Mouse (Mus musculus): ENCODE data around the gene Mmrn1. TPM values are rescaled to one million over a fixed set of nuclear protein-coding genes. Genes with fewer than 3 reads are reported as not detected.

Mmrn1 gene
- polyA plus RNA-seq, 1 experiment: not detected

DNA sequence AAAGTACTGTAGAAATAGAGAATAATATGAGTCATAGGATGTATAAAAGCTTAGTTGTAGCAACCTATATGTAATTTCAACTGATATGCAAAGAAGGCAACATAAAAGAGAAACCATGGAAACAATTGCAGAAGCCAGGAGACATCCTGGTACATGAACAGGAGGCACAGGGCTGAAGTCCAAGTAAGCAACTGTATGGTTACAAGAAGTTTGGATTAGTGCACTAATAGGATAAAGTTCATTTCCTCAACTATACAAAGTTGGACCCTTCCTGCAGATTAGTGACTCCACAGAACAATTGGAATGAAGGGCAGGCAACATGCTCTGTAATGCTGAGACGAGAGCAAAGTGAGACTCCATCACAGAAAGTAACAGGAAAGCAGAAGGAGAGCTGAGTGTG lies 59.6 kb downstream of the Mmrn1 start:
- Histone ChIP-seq H3K27me3 (ENCODE audit: control insufficient read depth, insufficient read depth, insufficient read length) (no peaks in the 10 kb centered on the region), H3K79me2 (ENCODE audit: control insufficient read depth, insufficient read depth) (no peaks in the 10 kb centered on the region), H3K4me3 (no peak overlapping the region), H3ac (ENCODE audit: control insufficient read depth, insufficient read length) (no peak overlapping the region), H3K4me2 (ENCODE audit: low read depth) (no peak overlapping the region), H3K36me3 (ENCODE audit: control insufficient read depth, insufficient read depth) (no peaks in the 10 kb centered on the region)
- no peak for TF ChIP-seq MAX (IDR thresholded peaks at IDR 0.05; ENCODE audit: low read depth)

DNA sequence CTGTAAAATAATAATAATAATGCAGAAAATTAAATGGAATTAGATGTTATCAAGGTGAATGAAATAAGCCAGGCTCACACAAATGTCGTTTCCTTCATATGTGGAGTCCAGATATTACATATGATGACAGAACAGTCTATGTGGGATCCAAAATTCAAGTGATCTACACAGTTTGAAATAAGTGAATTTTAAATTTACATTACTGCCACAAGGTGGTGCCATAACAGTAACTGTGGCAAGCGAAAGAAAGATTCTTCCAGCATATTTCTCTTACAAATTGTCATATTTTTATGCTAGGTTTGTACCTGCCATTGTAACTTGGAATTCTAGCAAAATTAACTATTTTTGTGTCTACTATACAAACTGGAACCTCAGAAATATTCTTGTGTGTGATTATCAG lies 61.1 kb downstream of the Mmrn1 start:
- Histone ChIP-seq H3K4me2 (ENCODE audit: low read depth) (no peak overlapping the region), H3K36me3 (ENCODE audit: control insufficient read depth, insufficient read depth) (no peaks in the 10 kb centered on the region), H3K4me3 (no peak overlapping the region), H3ac (ENCODE audit: control insufficient read depth, insufficient read length) (no peak overlapping the region), H3K79me2 (ENCODE audit: control insufficient read depth, insufficient read depth) (no peaks in the 10 kb centered on the region), H3K27me3 (ENCODE audit: control insufficient read depth, insufficient read depth, insufficient read length) (no peaks in the 10 kb centered on the region)
- TF ChIP-seq TCF3 (IDR thresholded peaks at IDR 0.05; ENCODE audit: insufficient read length, low read depth) (no peak), TCF12 (IDR thresholded peaks at IDR 0.05; ENCODE audit: insufficient read depth, poor library complexity, severe bottlenecking) (no peak), USF1 (IDR thresholded peaks at IDR 0.05; ENCODE audit: low read depth) (no peak), MAX (IDR thresholded peaks at IDR 0.05; ENCODE audit: low read depth) (no peak), REST (IDR thresholded peaks at IDR 0.05; ENCODE audit: insufficient read depth, insufficient read length) (no peak), CEBPB (IDR thresholded peaks at IDR 0.05; ENCODE audit: insufficient read depth, poor library complexity, severe bottlenecking) (no peak), POLR2A (IDR thresholded peaks at IDR 0.05; ENCODE audit: insufficient read length, low read depth) (no peak), POLR2AphosphoS2 (IDR thresholded peaks at IDR 0.05; ENCODE audit: insufficient read length, low read depth) (no peak), E2F4 (IDR thresholded peaks at IDR 0.05; ENCODE audit: insufficient read depth) (no peak), MYOD1 (IDR thresholded peaks at IDR 0.05; ENCODE audit: control insufficient read depth in 1 of 3, insufficient read length in 2 of 3, low read depth in 2 of 3) (no peak), MYOG (IDR thresholded peaks at IDR 0.05; ENCODE audit: control insufficient read depth in 1 of 3, insufficient read depth in 1 of 3, insufficient read length in 2 of 3, low read depth in 2 of 3) (no peak), SRF (IDR thresholded peaks at IDR 0.05; ENCODE audit: control insufficient read depth, insufficient read length, low read depth) (no peak)

DNA sequence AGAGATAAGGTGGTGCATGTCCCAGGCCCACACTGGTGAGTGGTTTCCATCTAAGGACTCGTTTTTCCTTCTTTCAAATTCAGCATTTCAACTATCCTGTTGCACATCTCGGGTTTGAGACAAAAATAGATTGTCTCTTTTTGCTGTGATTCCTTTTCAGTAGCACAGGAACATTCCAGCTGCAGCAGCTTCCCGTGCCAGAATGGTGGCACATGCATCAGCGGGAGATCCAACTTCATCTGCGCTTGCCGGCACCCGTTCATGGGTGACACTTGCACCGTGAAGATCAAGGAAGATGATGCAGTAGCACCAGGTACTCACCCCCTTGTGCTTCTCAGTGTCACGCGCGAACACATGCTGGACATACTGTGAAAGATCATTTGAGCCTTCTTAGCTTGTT lies 62.1 kb downstream of the Mmrn1 start:
- Histone ChIP-seq H3K36me3 (ENCODE audit: control insufficient read depth, insufficient read depth) (no peaks in the 10 kb centered on the region), H3K27me3 (ENCODE audit: control insufficient read depth, insufficient read depth, insufficient read length) (no peaks in the 10 kb centered on the region), H3K4me3 (no peak overlapping the region), H3K79me2 (ENCODE audit: control insufficient read depth, insufficient read depth) (no peaks in the 10 kb centered on the region), H3ac (ENCODE audit: control insufficient read depth, insufficient read length) (no peak overlapping the region), H3K4me2 (ENCODE audit: low read depth) (no peak overlapping the region)
- no peak for TF ChIP-seq POLR2A (IDR thresholded peaks at IDR 0.05; ENCODE audit: insufficient read length, low read depth)
- no peak for TF ChIP-seq USF1 (IDR thresholded peaks at IDR 0.05; ENCODE audit: low read depth)
- TF ChIP-seq TCF3 (IDR thresholded peaks at IDR 0.05; ENCODE audit: insufficient read length, low read depth): no peak
- no peak for TF ChIP-seq POLR2AphosphoS2 (IDR thresholded peaks at IDR 0.05; ENCODE audit: insufficient read length, low read depth)
- TF ChIP-seq MYOG (IDR thresholded peaks at IDR 0.05; ENCODE audit: control insufficient read depth in 1 of 3, insufficient read depth in 1 of 3, insufficient read length in 2 of 3, low read depth in 2 of 3): no peak
- TF ChIP-seq MYOD1 (IDR thresholded peaks at IDR 0.05; ENCODE audit: control insufficient read depth in 1 of 3, insufficient read length in 2 of 3, low read depth in 2 of 3): no peak
- no peak for TF ChIP-seq TCF12 (IDR thresholded peaks at IDR 0.05; ENCODE audit: insufficient read depth, poor library complexity, severe bottlenecking)
- no peak for TF ChIP-seq REST (IDR thresholded peaks at IDR 0.05; ENCODE audit: insufficient read depth, insufficient read length)

DNA sequence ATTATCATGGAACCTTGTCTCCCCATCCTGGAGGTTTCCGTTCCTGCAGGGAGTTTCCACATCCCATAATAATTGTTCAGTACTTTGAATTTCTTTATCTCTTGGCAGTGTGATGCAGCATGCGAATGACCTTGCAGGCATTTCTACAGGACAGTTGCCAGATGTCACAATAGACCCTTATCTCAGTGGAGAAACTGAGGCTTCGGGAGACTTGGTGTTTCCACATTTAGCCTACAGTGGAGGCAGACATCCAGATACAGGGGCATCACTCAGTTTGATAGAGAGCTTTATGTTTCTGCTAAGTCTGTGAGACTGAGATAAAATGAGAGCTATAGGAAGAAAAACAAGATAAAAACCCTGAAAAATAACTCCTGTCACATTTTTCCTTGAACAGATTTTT lies 63.0 kb downstream of the Mmrn1 start:
- Histone ChIP-seq H3K4me2 (ENCODE audit: low read depth) (no peak overlapping the region), H3ac (ENCODE audit: control insufficient read depth, insufficient read length) (no peak overlapping the region), H3K4me3 (no peak overlapping the region), H3K36me3 (ENCODE audit: control insufficient read depth, insufficient read depth) (no peaks in the 10 kb centered on the region), H3K79me2 (ENCODE audit: control insufficient read depth, insufficient read depth) (no peaks in the 10 kb centered on the region), H3K27me3 (ENCODE audit: control insufficient read depth, insufficient read depth, insufficient read length) (no peaks in the 10 kb centered on the region)
- TF ChIP-seq POLR2A (IDR thresholded peaks at IDR 0.05; ENCODE audit: insufficient read length, low read depth): no peak
- no peak for TF ChIP-seq POLR2AphosphoS2 (IDR thresholded peaks at IDR 0.05; ENCODE audit: insufficient read length, low read depth)
- no peak for TF ChIP-seq MAX (IDR thresholded peaks at IDR 0.05; ENCODE audit: low read depth)
- no peak for TF ChIP-seq TCF3 (IDR thresholded peaks at IDR 0.05; ENCODE audit: insufficient read length, low read depth)
- no peak for TF ChIP-seq MYOD1 (IDR thresholded peaks at IDR 0.05; ENCODE audit: control insufficient read depth in 1 of 3, insufficient read length in 2 of 3, low read depth in 2 of 3)
- TF ChIP-seq USF1 (IDR thresholded peaks at IDR 0.05; ENCODE audit: low read depth): no peak
- TF ChIP-seq SRF (IDR thresholded peaks at IDR 0.05; ENCODE audit: control insufficient read depth, insufficient read length, low read depth): no peak
- TF ChIP-seq TCF12 (IDR thresholded peaks at IDR 0.05; ENCODE audit: insufficient read depth, poor library complexity, severe bottlenecking): no peak
- TF ChIP-seq E2F4 (IDR thresholded peaks at IDR 0.05; ENCODE audit: insufficient read depth): no peak
- TF ChIP-seq REST (IDR thresholded peaks at IDR 0.05; ENCODE audit: insufficient read depth, insufficient read length): no peak

DNA sequence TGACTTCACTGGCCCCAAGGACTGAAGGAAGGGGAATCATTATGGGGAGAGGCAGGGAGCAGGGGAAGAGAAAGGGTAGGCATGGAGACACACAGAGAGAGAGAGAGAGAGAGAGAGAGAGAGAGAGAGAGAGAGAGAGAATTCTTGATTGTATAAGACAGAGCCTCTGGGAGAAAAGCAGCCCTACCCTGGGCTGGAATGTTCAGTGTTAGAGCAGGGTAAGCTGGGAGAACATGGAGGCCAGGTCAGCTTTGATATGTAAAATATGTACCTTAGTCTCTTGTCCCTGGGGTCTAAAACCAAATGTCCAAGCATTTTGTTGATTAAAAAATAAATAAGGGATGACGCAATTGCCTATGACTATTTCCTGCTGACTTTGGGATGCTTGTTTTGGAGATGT lies 67.6 kb downstream of the Mmrn1 start:
- H3K79me2 ChIP-seq (ENCODE audit: control insufficient read depth, insufficient read depth): no peaks in the 10 kb centered on the region
- TF ChIP-seq MYOG (IDR thresholded peaks at IDR 0.05; ENCODE audit: control insufficient read depth in 1 of 3, insufficient read depth in 1 of 3, insufficient read length in 2 of 3, low read depth in 2 of 3) (no peak), POLR2AphosphoS2 (IDR thresholded peaks at IDR 0.05; ENCODE audit: insufficient read length, low read depth) (no peak), CEBPB (IDR thresholded peaks at IDR 0.05; ENCODE audit: insufficient read depth, poor library complexity, severe bottlenecking) (no peak), TCF3 (IDR thresholded peaks at IDR 0.05; ENCODE audit: insufficient read length, low read depth) (no peak), MAX (IDR thresholded peaks at IDR 0.05; ENCODE audit: low read depth) (no peak), MYOD1 (IDR thresholded peaks at IDR 0.05; ENCODE audit: control insufficient read depth in 1 of 3, insufficient read length in 2 of 3, low read depth in 2 of 3) (no peak), TCF12 (IDR thresholded peaks at IDR 0.05; ENCODE audit: insufficient read depth, poor library complexity, severe bottlenecking) (no peak), POLR2A (IDR thresholded peaks at IDR 0.05; ENCODE audit: insufficient read length, low read depth) (no peak), USF1 (IDR thresholded peaks at IDR 0.05; ENCODE audit: low read depth) (no peak), SRF (IDR thresholded peaks at IDR 0.05; ENCODE audit: control insufficient read depth, insufficient read length, low read depth) (no peak), REST (IDR thresholded peaks at IDR 0.05; ENCODE audit: insufficient read depth, insufficient read length) (no peak), E2F4 (IDR thresholded peaks at IDR 0.05; ENCODE audit: insufficient read depth) (no peak)
- no peaks in the 10 kb centered on the region for H3K36me3 ChIP-seq (ENCODE audit: control insufficient read depth, insufficient read depth)
- H3K4me2 ChIP-seq (ENCODE audit: low read depth): no peak overlapping the region
- H3K4me3 ChIP-seq: no peak overlapping the region
- H3ac ChIP-seq (ENCODE audit: control insufficient read depth, insufficient read length): no peak overlapping the region
- no peaks in the 10 kb centered on the region for H3K27me3 ChIP-seq (ENCODE audit: control insufficient read depth, insufficient read depth, insufficient read length)

Data from myocyte (in vitro differentiated cells).